Mouse (Mus musculus): Measurements from ENCODE around the gene Sirt5. TPM values are rescaled to one million over a fixed set of nuclear protein-coding genes. Genes with fewer than 3 reads are reported as not detected.

Gene Sirt5
- polyA plus RNA-seq, 1 experiment from 2014 or later = 32.1 TPM

- H3K4me3 ChIP-seq = no peak overlapping the region
- H3K27ac ChIP-seq (replicated peaks) = no peak overlapping the region
- H3K4me1 ChIP-seq = peaks cover 10% of the 10 kb centered on the region
- H3K27me3 ChIP-seq (replicated peaks; ENCODE audit: low read depth, poor library complexity, severe bottlenecking) = no peaks in the 10 kb centered on the region
- WGBS = 66% methylated on average over 9 of the region's 9 CpGs
- DNase-seq (ENCODE audit: low spot score) = no peak
- no peaks in the 10 kb centered on the region for H3K9me3 ChIP-seq
- H3K36me3 ChIP-seq (replicated peaks) = no peaks in the 10 kb centered on the region
Measured at GRCm38 (mm10) chr13:43350489-43351169, 14.7 kb upstream of the Sirt5 start.

GRCm38 (mm10) chr13:43353356-43353755 is 11.9 kb upstream of the Sirt5 start:
- Histone ChIP-seq H3K4me1 (peaks cover 17% of the 10 kb centered on the region), H3K27ac (replicated peaks) (no peak overlapping the region), H3K36me3 (replicated peaks) (no peaks in the 10 kb centered on the region), H3K4me3 (no peak overlapping the region), H3K27me3 (replicated peaks; ENCODE audit: low read depth, poor library complexity, severe bottlenecking) (no peaks in the 10 kb centered on the region), H3K9me3 (no peaks in the 10 kb centered on the region)
- 81% methylated on average over 4 of the region's 4 CpGs for WGBS
- DNase-seq (ENCODE audit: low spot score) = no peak

GRCm38 (mm10) chr13:43354362-43354761 is 10.9 kb upstream of the Sirt5 start:
- H3K36me3 ChIP-seq (replicated peaks) = no peaks in the 10 kb centered on the region
- no peak overlapping the region for H3K4me3 ChIP-seq
- peaks cover 20% of the 10 kb centered on the region for H3K4me1 ChIP-seq
- H3K27me3 ChIP-seq (replicated peaks; ENCODE audit: low read depth, poor library complexity, severe bottlenecking) = no peaks in the 10 kb centered on the region
- 86% methylated on average over 12 of the region's 12 CpGs for WGBS
- H3K9me3 ChIP-seq = no peaks in the 10 kb centered on the region
- no peak for DNase-seq (ENCODE audit: low spot score)
- no peak overlapping the region for H3K27ac ChIP-seq (replicated peaks)

GRCm38 (mm10) chr13:43356346-43357125 is 8.8 kb upstream of the Sirt5 start:
- no peaks in the 10 kb centered on the region for H3K36me3 ChIP-seq (replicated peaks)
- peaks cover 16% of the 10 kb centered on the region for H3K4me1 ChIP-seq
- WGBS = 89% methylated on average over 14 of the region's 14 CpGs

GRCm38 (mm10) chr13:43360534-43360933 is 4.8 kb upstream of the Sirt5 start:
- WGBS = 64% methylated on average over 6 of the region's 6 CpGs
- peaks cover 17% of the 10 kb centered on the region for H3K4me1 ChIP-seq
- no peak overlapping the region for H3K4me3 ChIP-seq
- H3K9me3 ChIP-seq = no peaks in the 10 kb centered on the region
- no peaks in the 10 kb centered on the region for H3K27me3 ChIP-seq (replicated peaks; ENCODE audit: low read depth, poor library complexity, severe bottlenecking)
- no peak for DNase-seq (ENCODE audit: low spot score)
- H3K27ac ChIP-seq (replicated peaks) = no peak overlapping the region
- H3K36me3 ChIP-seq (replicated peaks) = no peaks in the 10 kb centered on the region

More at GRCm38 (mm10) chr13:43356346-43357125, 8.8 kb upstream of the Sirt5 start:
- no peak overlapping the region for H3K27ac ChIP-seq (replicated peaks)
- no peak overlapping the region for H3K4me3 ChIP-seq
- no peak for DNase-seq (ENCODE audit: low spot score)
- no peaks in the 10 kb centered on the region for H3K9me3 ChIP-seq
- H3K27me3 ChIP-seq (replicated peaks; ENCODE audit: low read depth, poor library complexity, severe bottlenecking) = no peaks in the 10 kb centered on the region

GRCm38 (mm10) chr13:43362353-43362752 is 2.9 kb upstream of the Sirt5 start:
- DNase-seq (ENCODE audit: low spot score) = no peak
- 82% methylated on average over 9 of the region's 9 CpGs for WGBS

GRCm38 (mm10) chr13:43365825-43366184 is 509 bp downstream of the Sirt5 start:
- Histone ChIP-seq H3K4me1 (peaks cover 17% of the 10 kb centered on the region), H3K27ac (replicated peaks) (peak overlapping the region; percentile 93), H3K4me3 (peak overlapping the region; percentile 74), H3K27me3 (replicated peaks; ENCODE audit: low read depth, poor library complexity, severe bottlenecking) (no peaks in the 10 kb centered on the region), H3K36me3 (replicated peaks) (peaks cover 4% of the 10 kb centered on the region), H3K9me3 (no peaks in the 10 kb centered on the region)
- DNase-seq (ENCODE audit: low spot score) = no peak
- 10% methylated on average over 11 of the region's 11 CpGs for WGBS

More at GRCm38 (mm10) chr13:43362353-43362752, 2.9 kb upstream of the Sirt5 start:
- Histone ChIP-seq H3K36me3 (replicated peaks) (no peaks in the 10 kb centered on the region), H3K4me1 (peaks cover 21% of the 10 kb centered on the region), H3K27me3 (replicated peaks; ENCODE audit: low read depth, poor library complexity, severe bottlenecking) (no peaks in the 10 kb centered on the region), H3K4me3 (no peak overlapping the region), H3K9me3 (no peaks in the 10 kb centered on the region), H3K27ac (replicated peaks) (no peak overlapping the region)

GRCm38 (mm10) chr13:43370063-43370462 is 4.8 kb downstream of the Sirt5 start:
- no peaks in the 10 kb centered on the region for H3K27me3 ChIP-seq (replicated peaks; ENCODE audit: low read depth, poor library complexity, severe bottlenecking)
- peaks cover 9% of the 10 kb centered on the region; the same call in 1 of the 2 replicates for H3K9me3 ChIP-seq
- 96% methylated on average over 6 of the region's 6 CpGs for WGBS
- DNase-seq (ENCODE audit: low spot score) = no peak
- no peak overlapping the region for H3K27ac ChIP-seq (replicated peaks)
- H3K36me3 ChIP-seq (replicated peaks) = peaks cover 33% of the 10 kb centered on the region
- H3K4me3 ChIP-seq = no peak overlapping the region
- peaks cover 22% of the 10 kb centered on the region for H3K4me1 ChIP-seq

GRCm38 (mm10) chr13:43372892-43373291 is 7.6 kb downstream of the Sirt5 start:
- DNase-seq (ENCODE audit: low spot score) = no peak
- Histone ChIP-seq H3K4me1 (peaks cover 7% of the 10 kb centered on the region), H3K4me3 (no peak overlapping the region), H3K36me3 (replicated peaks) (peaks cover 49% of the 10 kb centered on the region), H3K9me3 (peaks cover 12% of the 10 kb centered on the region; the same call in 1 of the 2 replicates), H3K27ac (replicated peaks) (no peak overlapping the region), H3K27me3 (replicated peaks; ENCODE audit: low read depth, poor library complexity, severe bottlenecking) (no peaks in the 10 kb centered on the region)
- WGBS = 83% methylated on average over 1 of the region's 1 CpGs

- Histone ChIP-seq H3K9me3 (peaks cover 12% of the 10 kb centered on the region; the same call in 1 of the 2 replicates), H3K36me3 (replicated peaks) (peaks cover 51% of the 10 kb centered on the region), H3K27ac (replicated peaks) (no peak overlapping the region), H3K4me3 (no peak overlapping the region), H3K27me3 (replicated peaks; ENCODE audit: low read depth, poor library complexity, severe bottlenecking) (no peaks in the 10 kb centered on the region), H3K4me1 (peaks cover 7% of the 10 kb centered on the region)
- no peak for DNase-seq (ENCODE audit: low spot score)
- 86% methylated on average over 10 of the region's 10 CpGs for WGBS
Measured at GRCm38 (mm10) chr13:43374205-43374604, 8.9 kb downstream of the Sirt5 start.

GRCm38 (mm10) chr13:43374918-43375432 is 9.7 kb downstream of the Sirt5 start:
- no peak overlapping the region for H3K4me3 ChIP-seq
- no peak for DNase-seq (ENCODE audit: low spot score)
- WGBS = 66% methylated on average over 2 of the region's 2 CpGs
- no peak overlapping the region for H3K27ac ChIP-seq (replicated peaks)
- no peaks in the 10 kb centered on the region for H3K27me3 ChIP-seq (replicated peaks; ENCODE audit: low read depth, poor library complexity, severe bottlenecking)
- H3K36me3 ChIP-seq (replicated peaks) = peaks cover 51% of the 10 kb centered on the region
- peaks cover 12% of the 10 kb centered on the region; the same call in 1 of the 2 replicates for H3K9me3 ChIP-seq
- H3K4me1 ChIP-seq = peaks cover 7% of the 10 kb centered on the region

GRCm38 (mm10) chr13:43379989-43380388 is 14.7 kb downstream of the Sirt5 start:
- H3K9me3 ChIP-seq = 0 out of 2 replicates have a peak, but pooled peaks cover 2% of the 10 kb centered on the region
- no peak overlapping the region for H3K4me3 ChIP-seq
- peaks cover 40% of the 10 kb centered on the region for H3K36me3 ChIP-seq (replicated peaks)
- DNase-seq (ENCODE audit: low spot score) = no peak
- 90% methylated on average over 3 of the region's 3 CpGs for WGBS
- no peaks in the 10 kb centered on the region for H3K27me3 ChIP-seq (replicated peaks; ENCODE audit: low read depth, poor library complexity, severe bottlenecking)
- no peaks in the 10 kb centered on the region for H3K4me1 ChIP-seq
- no peak overlapping the region for H3K27ac ChIP-seq (replicated peaks)

Data from embryonic facial prominence, embryonic 10.5 days (tissue).